Mouse (Mus musculus) testis, adult 2 months (tissue): ENCODE data around the gene Fntb.

Source experiments
- CTCF ChIP-seq: fragments of 200-500 bp; IDR thresholded peaks from 2 replicates; pipeline ENCODE4 v1.5.1; 2012; ENCODE audit warnings: low read depth, mild to moderate bottlenecking, inconsistent platforms, low read length, moderate library complexity; ENCODE audit not compliant: control insufficient read depth, insufficient read depth, insufficient replicate concordance
- POLR2A ChIP-seq: fragments of 200-500 bp; IDR thresholded peaks from 2 replicates; pipeline ENCODE4 v1.6.1; 2012; ENCODE audit warnings: low read depth, mild to moderate bottlenecking, inconsistent platforms, low read length, moderate library complexity; ENCODE audit not compliant: control insufficient read depth

DNA sequence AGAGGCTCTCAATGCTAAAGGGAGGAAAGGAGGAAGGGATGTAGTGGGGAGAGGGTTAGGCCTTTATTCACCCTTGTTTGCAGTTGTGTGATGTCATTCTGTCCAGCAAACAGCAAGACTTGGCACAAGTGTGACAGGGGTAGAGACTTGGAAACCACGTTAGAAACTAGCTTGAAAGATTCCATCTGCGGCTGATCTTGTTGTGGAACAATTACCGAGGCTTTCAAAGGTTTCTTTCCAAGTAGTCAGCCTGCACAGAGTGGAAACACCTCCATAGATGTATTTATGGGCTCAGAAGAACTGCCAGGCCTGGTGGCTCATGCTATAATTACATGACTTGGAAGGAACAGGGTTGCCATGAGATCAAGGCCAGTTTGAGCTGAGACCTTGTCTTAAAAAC, 43.4 kb upstream of the Fntb start:
- TF ChIP-seq CTCF (no peak), POLR2A (no peak)
